ENCODE assay signal across 8 mouse cellular contexts in the genomic region with DNA sequence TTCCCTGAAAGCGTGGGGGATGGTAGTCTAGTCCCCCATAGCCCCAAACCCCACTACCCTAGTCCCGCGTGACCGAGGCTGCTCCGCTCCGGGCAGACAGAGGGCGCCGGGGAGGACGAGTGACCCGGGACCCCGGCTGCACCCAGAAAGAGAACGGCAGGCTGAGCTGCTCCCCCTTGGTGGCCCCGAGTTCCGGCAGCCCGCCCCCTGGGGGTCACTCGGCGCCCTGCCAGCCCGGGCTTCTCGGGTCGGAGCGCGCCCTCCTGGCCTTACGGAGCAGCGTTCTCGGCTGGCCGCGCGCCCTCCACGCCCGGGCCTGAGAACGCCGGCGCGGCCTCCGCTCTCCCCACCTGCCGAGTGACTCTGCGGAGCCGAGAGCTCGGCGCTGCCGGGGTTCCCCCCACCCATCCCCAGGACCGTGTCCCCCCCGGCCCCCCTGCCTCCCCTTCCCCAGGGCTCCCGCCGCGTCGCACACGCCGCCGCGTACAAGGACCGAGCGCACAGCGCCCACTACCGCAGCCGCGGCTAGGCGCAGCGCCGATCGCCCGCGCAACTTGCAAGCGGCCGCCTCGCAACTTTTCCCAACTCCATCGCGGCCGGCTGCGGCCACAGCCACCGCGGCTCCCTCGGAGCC. TPM values are rescaled to one million over a fixed set of nuclear protein-coding genes. Genes with fewer than 3 reads are reported as not detected.
DNase-seq lines count a peak whose midpoint lies in the region; ATAC-seq and TF ChIP-seq lines count a peak whose summit lies in the region.

No protein-coding gene starts in this region.

- H3K9ac ChIP-seq in liver, embryonic 13.5 days, result no peak overlapping the region

- peak; percentile 72 for ATAC-seq in liver, embryonic 13.5 days (ENCODE audit: low read depth)

- H3K4me1 ChIP-seq in liver, embryonic 13.5 days (replicated peaks), result peaks cover 19% of the 10 kb centered on the region; the same call in 1 of the 2 replicates

- TF ChIP-seq CTCF in layer of hippocampus, adult 2 months (conservative IDR thresholded peaks at IDR 0.05), result peak; percentile 64

- DNase-seq in layer of hippocampus, adult 2 months (ENCODE audit: low spot score in 2 of 2), result no peak
- no peak for DNase-seq in layer of hippocampus, adult 9-10 months (ENCODE audit: low spot score)
- peak; percentile 17 for DNase-seq in c-Kit-positive CD71-positive TER-119-negative erythroid progenitor cells, embryonic 14.5 days (ENCODE audit: low read depth)
- DNase-seq in gastrocnemius, postnatal 25 days, result peak; percentile 76
- DNase-seq in hindlimb bud, embryonic 11.5 days (ENCODE audit: extremely low spot score, low read depth, low spot score), result peak; percentile 24
- DNase-seq in liver, embryonic 13.5 days, result peak; percentile 18
- DNase-seq in neural tube, embryonic 10.5 days (ENCODE audit: extremely low spot score, low spot score), result peak; percentile 90
- DNase-seq in urinary bladder, postnatal 14 days (ENCODE audit: low spot score), result peak; percentile 76

- no peaks in the 10 kb centered on the region for H3K9me3 ChIP-seq in liver, embryonic 13.5 days (replicated peaks)

- peaks cover 97% of the 10 kb centered on the region for H3K27me3 ChIP-seq in liver, embryonic 13.5 days

- peak overlapping the region; percentile 70 for H3K4me2 ChIP-seq in liver, embryonic 13.5 days

- H3K4me3 ChIP-seq in layer of hippocampus, adult 2 months, result peak overlapping the region; percentile 50
- peak overlapping the region; percentile 54 for H3K4me3 ChIP-seq in liver, embryonic 13.5 days (replicated peaks)

- under 1% methylated on average over 63 of the region's 73 CpGs for WGBS in liver, embryonic 13.5 days (ENCODE audit: insufficient replicate concordance)

- H3K27ac ChIP-seq in layer of hippocampus, adult 2 months, result peak overlapping the region; percentile 65
- no peak overlapping the region for H3K27ac ChIP-seq in liver, embryonic 13.5 days

- no peaks in the 10 kb centered on the region for H3K36me3 ChIP-seq in liver, embryonic 13.5 days

RNA-seq across cellular contexts. Expression of a gene that starts 39.4 kb away (rescaled TPM):
- total RNA-seq in layer of hippocampus, adult 2 months (2021), result 1 to 10 TPM; 3.3 to 3.5 TPM
- total RNA-seq in gastrocnemius, postnatal 25 days (2021), result 1 to 10 TPM; 6.7 to 8.8 TPM
- 0.81 and 1.2 TPM in 2 replicates for polyA plus RNA-seq in liver, embryonic 13.5 days (2015; fragmentation: Nextera tagmentation; extraction: Ambion mirVana)

Comparison
In these comparisons a context has a peak if more than half of its experiments do, and no peak if none do; other contexts are left out.
1. DNase-seq: peak in c-Kit-positive CD71-positive TER-119-negative erythroid progenitor cells, embryonic 14.5 days (single experiment), gastrocnemius, postnatal 25 days (single experiment), hindlimb bud, embryonic 11.5 days (single experiment), liver, embryonic 13.5 days (single experiment), neural tube, embryonic 10.5 days (single experiment) and urinary bladder, postnatal 14 days (single experiment); none in layer of hippocampus, adult 2 months (0 of 2) and layer of hippocampus, adult 9-10 months (single experiment).